Mouse (Mus musculus) midbrain, embryonic 13.5 days (tissue): ENCODE measurements around the gene Med8. TPM values are rescaled to one million over a fixed set of nuclear protein-coding genes. Genes with fewer than 3 reads are reported as not detected.
A peak's percentile ranks its signal among the peaks of the same experiment; 100 is the strongest.

Source experiments
- ATAC-seq: fragments of 200-750 bp; cut with Nextera tagmentation; 2 replicates; pipeline ENCODE4 v1.8.0; 2017; ENCODE audit warnings: mild to moderate bottlenecking, moderate TSS enrichment, moderate library complexity
- H3K27ac ChIP-seq: fragments of 300-500 bp; sonication (generic); 2 replicates; pipeline ENCODE4 v1.5.1; 2015; ENCODE audit warnings: inconsistent platforms, mild to moderate bottlenecking, moderate library complexity
- H3K27me3 ChIP-seq: fragments of 300-500 bp; sonication (generic); 2 replicates; pipeline ENCODE4 v1.6.1; 2015; ENCODE audit warnings: mild to moderate bottlenecking, inconsistent platforms
- H3K36me3 ChIP-seq: fragments of 300-500 bp; sonication (generic); 2 replicates; pipeline ENCODE4 v1.6.1; 2015; ENCODE audit warnings: mild to moderate bottlenecking, inconsistent platforms
- H3K4me1 ChIP-seq: fragments of 300-500 bp; sonication (generic); replicated peaks from 2 replicates; pipeline ENCODE4 v1.6.1; 2015; ENCODE audit warnings: inconsistent platforms
- H3K4me2 ChIP-seq: fragments of 300-500 bp; sonication (generic); replicated peaks from 2 replicates; pipeline ENCODE4 v1.6.1; 2015; ENCODE audit warnings: moderate library complexity, mild to moderate bottlenecking, inconsistent platforms
- H3K4me3 ChIP-seq: fragments of 300-500 bp; sonication (generic); replicated peaks from 2 replicates; pipeline ENCODE4 v1.5.1; 2015; ENCODE audit warnings: mild to moderate bottlenecking, inconsistent platforms
- H3K9ac ChIP-seq: fragments of 300-500 bp; sonication (generic); replicated peaks from 2 replicates; pipeline ENCODE4 v1.6.1; 2015; ENCODE audit warnings: mild to moderate bottlenecking, inconsistent platforms
- H3K9me3 ChIP-seq: fragments of 300-500 bp; sonication (generic); 2 replicates; pipeline ENCODE4 v1.6.1; 2016; ENCODE audit warnings: mild to moderate bottlenecking, inconsistent platforms
- WGBS: fragments of 180-500 bp; shearing (Covaris S2); methylation state at CpG from one replicate; pipeline ENCODE4 v1.1.7; 2015; 5-methylcytosine and 5-hydroxymethylcytosine counted together
- polyA plus RNA-seq: library from polyadenylated mRNA; unstranded; fragments of >200 nt; fragmentation: Nextera tagmentation; extraction: Ambion mirVana; gene quantifications from 2 replicates; pipeline ENCODE4 v1.2.1, GENCODE M21; 2015

The Med8 gene
- 124 and 130 TPM in 2 replicates for polyA plus RNA-seq

DNA sequence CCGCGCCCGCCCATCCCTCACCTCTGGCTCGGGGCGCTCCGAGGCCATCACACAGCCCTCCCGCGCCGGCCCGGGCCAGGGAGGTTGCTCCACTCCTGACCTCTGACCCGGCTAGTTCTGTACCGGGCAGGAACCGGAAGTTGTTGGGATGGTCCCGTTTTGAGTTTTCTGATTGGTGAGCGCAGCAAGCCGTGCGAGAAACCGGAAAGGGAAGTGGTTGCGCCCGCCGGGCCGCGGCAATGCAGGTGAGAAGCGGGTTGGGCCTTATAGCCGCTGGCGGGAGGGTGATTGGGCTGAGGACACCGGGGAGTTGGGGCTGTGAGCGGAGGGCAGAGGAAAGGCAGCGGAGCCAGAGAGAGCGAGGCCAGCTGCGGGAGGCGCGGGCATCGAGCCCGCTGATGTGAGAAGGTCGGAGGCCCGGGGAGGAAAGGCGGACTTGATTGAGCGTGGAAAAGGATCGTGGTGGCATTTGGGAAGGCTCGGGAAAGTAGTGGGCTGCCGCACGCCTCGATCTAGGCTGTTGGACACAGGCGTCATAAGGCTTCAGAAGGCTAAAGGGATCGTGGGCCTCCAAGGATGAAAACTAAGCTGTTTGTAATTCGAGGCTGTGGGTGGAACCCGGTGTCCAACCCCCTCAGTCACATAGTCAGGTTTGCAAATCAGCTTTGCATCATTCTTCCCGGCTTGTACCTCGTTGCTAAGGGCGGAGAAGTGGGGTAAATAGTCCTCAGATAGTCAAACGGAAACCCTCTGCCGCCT, at the start of gene Med8, which contains the start of gene Szt2:
TSS of gene Med8 (plus strand) at position 196 of the 759 bp plus-strand sequence.
TSS of gene Szt2 (minus strand) at position 132 of the 759 bp plus-strand sequence.
- H3K9me3 ChIP-seq, result no peaks in the 10 kb centered on the region
- peak within 1 kb of the TSS; percentile 95 for H3K4me3 ChIP-seq
- no peaks in the 10 kb centered on the region for H3K27me3 ChIP-seq
- peak; percentile 96 for ATAC-seq
- peak within 1 kb of the TSS; percentile 77 for H3K4me2 ChIP-seq
- peaks cover 25% of the 10 kb centered on the region for H3K4me1 ChIP-seq
- peak within 1 kb of the TSS; percentile 49; the same call in 1 of the 2 replicates for H3K27ac ChIP-seq
- H3K36me3 ChIP-seq, result peaks cover 49% of the 10 kb centered on the region
- peak within 1 kb of the TSS; percentile 92 for H3K9ac ChIP-seq
- WGBS, result 1% methylated on average over 53 of the region's 53 CpGs

DNA sequence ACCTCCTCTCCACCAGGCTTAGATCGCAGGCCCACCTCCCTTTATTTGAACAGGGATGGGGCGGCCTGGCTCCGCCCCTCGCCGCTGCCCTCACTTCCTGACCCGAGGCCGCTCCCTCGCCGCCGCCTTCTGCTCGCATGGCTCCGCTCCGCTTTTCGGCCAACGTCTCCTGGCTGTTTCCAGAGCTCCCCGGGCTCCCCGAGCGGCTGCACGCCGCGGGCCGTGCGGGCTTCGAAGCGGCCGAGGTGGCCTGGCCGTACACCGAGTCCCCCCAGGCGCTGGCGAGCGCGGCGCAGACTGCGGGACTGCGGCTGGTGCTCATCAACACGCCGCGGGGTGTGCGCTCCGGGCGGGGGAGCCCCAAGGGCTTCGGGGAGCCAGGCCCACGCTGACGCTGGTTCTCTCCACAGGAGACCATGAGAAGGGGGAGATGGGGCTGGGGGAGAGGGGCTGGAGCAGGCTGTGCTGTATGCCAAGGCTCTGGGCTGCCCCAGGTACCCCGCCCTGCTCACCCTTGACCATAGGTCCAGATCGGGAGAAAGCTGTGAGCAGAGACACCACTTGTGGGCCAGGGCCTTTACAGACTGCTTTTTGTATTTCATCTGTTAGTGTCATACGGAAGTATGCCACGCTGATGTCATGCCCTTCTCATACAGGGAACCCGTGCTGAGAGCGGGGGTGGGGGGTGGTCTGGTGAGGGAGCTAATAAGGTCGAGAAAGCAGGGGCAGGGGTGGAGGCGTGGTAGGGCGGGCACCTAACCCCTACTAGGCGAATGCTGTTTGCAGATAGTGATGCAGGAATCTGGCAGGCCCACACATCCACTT, 49.0 kb upstream of the Med8 start:
- ATAC-seq, result peak; percentile 88
- H3K36me3 ChIP-seq, result peaks cover 38% of the 10 kb centered on the region
- no peaks in the 10 kb centered on the region for H3K9me3 ChIP-seq
- peak overlapping the region; percentile 60 for H3K4me3 ChIP-seq
- peak overlapping the region; percentile 86 for H3K4me2 ChIP-seq
- H3K9ac ChIP-seq, result peak overlapping the region; percentile 83
- H3K27me3 ChIP-seq, result no peaks in the 10 kb centered on the region
- H3K4me1 ChIP-seq, result peaks cover 19% of the 10 kb centered on the region
- whole genome bisulfite sequencing, result 2% methylated on average over 49 of the region's 54 CpGs
- peak overlapping the region; percentile 91 for H3K27ac ChIP-seq

DNA sequence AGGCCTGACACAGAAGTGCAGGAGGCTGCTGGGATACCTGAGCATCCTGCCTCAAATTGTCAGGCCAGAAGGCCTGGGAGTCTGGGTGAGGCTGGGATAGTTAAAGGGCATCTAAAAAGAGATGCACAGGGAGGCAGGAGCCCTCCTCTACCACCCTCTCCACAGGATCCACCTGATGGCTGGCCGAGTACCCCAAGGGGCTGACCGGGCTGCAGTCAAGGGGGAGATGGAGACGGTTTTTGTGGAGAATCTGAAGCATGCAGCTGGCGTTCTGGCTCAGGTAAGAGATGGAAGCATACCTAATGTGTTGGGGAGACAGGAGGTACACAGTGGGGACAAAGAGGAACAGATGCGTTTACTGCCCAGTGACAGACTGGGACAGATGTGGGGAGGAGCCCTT, 47.7 kb upstream of the Med8 start:
- Histone ChIP-seq H3K9me3 (no peaks in the 10 kb centered on the region), H3K36me3 (peaks cover 51% of the 10 kb centered on the region), H3K9ac (no peak overlapping the region), H3K4me2 (no peak overlapping the region), H3K27ac (no peak overlapping the region), H3K4me1 (peaks cover 19% of the 10 kb centered on the region), H3K27me3 (no peaks in the 10 kb centered on the region), H3K4me3 (no peak overlapping the region)
- ATAC-seq, result no peak
- 83% methylated on average over 5 of the region's 5 CpGs for WGBS

DNA sequence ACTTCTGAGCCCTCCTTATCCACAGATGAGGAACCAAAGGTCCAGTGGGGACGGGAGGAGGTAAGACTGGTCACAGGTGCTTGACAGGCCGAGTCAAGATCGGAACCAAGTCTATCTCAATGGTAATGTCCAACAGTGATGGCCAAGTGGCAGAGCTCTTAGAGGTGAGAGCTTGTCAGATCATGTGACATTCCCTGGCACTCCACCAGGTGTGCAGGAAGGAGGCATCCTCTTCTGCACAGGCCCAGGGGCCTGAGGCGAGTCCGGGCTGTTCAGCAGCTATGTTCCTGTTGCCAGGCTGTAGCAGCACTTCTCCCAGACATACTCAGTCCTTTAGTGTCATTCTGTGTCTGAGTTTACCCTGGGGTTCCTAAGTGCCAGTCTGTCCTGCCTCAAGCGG, 46.3 kb upstream of the Med8 start:
- H3K4me1 ChIP-seq, result peaks cover 19% of the 10 kb centered on the region
- 92% methylated on average over 6 of the region's 6 CpGs for WGBS
- H3K9ac ChIP-seq, result no peak overlapping the region
- H3K36me3 ChIP-seq, result peaks cover 63% of the 10 kb centered on the region
- no peak overlapping the region for H3K4me2 ChIP-seq
- no peak overlapping the region for H3K4me3 ChIP-seq
- no peaks in the 10 kb centered on the region for H3K27me3 ChIP-seq
- no peaks in the 10 kb centered on the region for H3K9me3 ChIP-seq
- no peak for ATAC-seq
- no peak overlapping the region for H3K27ac ChIP-seq

DNA sequence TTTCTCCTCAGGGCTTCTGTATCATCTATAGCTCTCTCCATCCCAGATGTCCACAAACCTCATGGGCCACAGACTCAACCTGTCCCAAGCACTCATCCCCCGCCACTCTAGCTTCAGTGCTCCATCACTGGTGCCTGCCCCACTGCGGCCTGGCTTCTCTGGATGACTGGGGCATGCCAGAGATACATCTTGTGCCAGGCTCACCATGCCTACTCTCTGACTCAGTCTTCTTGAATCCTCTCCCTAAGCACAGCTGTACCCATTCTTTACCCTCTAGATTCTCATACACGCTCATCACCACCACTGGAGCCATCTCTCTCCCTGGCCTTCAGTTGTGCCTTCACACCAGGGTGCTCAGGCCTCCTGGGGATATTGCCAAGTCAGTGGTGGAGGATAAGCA, 45.2 kb upstream of the Med8 start:
- H3K9me3 ChIP-seq, result no peaks in the 10 kb centered on the region
- WGBS, result 96% methylated on average over 3 of the region's 3 CpGs
- H3K27ac ChIP-seq, result no peak overlapping the region
- peaks cover 17% of the 10 kb centered on the region for H3K4me1 ChIP-seq
- no peak overlapping the region for H3K4me3 ChIP-seq
- H3K9ac ChIP-seq, result no peak overlapping the region
- H3K27me3 ChIP-seq, result no peaks in the 10 kb centered on the region
- no peak for ATAC-seq
- peaks cover 75% of the 10 kb centered on the region for H3K36me3 ChIP-seq
- H3K4me2 ChIP-seq, result no peak overlapping the region

DNA sequence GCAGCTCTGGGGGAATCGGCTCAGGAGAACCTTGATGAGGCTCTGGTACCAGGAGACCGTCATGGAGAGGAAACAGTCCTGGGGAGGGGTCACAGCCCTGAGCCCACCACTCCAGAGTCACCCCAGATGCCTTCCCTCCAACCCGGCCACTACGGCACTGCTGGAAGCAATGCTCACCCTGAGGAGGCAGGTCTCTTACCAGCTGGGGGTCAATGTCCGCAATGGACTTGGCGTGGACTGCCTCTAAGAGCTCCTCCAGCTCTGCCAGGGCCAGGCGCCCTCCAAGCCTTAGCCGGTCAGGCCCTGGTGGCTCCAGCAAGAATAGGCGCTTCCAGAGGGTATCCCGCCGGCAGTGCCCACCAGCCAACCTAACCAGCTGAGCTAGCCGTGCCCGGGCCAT, 44.5 kb upstream of the Med8 start:
- Histone ChIP-seq H3K4me1 (peaks cover 10% of the 10 kb centered on the region), H3K4me2 (no peak overlapping the region), H3K36me3 (peaks cover 81% of the 10 kb centered on the region), H3K27ac (no peak overlapping the region), H3K4me3 (no peak overlapping the region), H3K9me3 (no peaks in the 10 kb centered on the region), H3K27me3 (no peaks in the 10 kb centered on the region), H3K9ac (no peak overlapping the region)
- 93% methylated on average over 13 of the region's 13 CpGs for WGBS
- ATAC-seq, result no peak

DNA sequence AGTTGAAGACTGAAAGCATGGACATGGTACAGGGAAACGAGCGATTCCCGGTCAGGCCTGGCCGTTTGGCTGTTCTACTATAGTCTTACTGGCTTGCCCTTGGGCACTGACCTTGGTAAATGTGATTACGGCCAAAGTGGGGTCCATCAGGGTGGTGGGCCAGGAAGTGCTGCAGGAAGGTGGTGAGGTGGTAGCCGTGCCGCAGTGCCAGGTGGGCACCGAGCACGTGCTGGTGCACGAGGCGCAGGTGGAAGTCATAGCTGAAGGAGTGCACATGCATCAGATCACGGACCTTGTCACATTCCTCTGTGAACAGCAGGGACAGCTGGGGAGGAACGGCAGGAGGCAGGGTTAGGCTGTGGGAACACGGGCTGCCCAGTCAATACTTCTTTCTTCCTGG, 43.1 kb upstream of the Med8 start:
- Histone ChIP-seq H3K4me3 (no peak overlapping the region), H3K4me1 (no peaks in the 10 kb centered on the region), H3K9ac (no peak overlapping the region), H3K36me3 (peaks cover 93% of the 10 kb centered on the region), H3K27ac (no peak overlapping the region), H3K4me2 (no peak overlapping the region), H3K27me3 (no peaks in the 10 kb centered on the region), H3K9me3 (no peaks in the 10 kb centered on the region)
- 92% methylated on average over 14 of the region's 14 CpGs for WGBS
- ATAC-seq, result no peak

DNA sequence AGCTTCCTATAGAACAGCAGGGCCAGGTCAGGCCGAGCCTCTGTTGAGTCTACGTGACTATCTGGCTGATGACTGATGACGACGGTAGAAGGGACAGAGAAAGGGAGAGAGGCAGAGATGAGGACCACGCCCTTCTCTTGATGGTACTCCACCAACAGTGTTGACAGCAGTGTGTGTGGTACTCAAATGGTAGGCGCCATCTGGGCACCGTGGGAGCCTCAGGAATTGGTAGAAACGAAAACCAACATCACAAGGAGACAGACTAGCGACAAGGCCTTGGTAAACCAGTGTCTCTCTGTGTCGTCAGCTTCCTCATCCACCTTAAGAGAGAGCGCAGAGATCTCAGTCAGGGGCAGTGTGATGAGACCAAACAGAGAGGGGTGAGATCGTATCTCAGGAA, 41.6 kb upstream of the Med8 start:
- Histone ChIP-seq H3K27ac (no peak overlapping the region), H3K4me2 (no peak overlapping the region)
- no peak for ATAC-seq

DNA sequence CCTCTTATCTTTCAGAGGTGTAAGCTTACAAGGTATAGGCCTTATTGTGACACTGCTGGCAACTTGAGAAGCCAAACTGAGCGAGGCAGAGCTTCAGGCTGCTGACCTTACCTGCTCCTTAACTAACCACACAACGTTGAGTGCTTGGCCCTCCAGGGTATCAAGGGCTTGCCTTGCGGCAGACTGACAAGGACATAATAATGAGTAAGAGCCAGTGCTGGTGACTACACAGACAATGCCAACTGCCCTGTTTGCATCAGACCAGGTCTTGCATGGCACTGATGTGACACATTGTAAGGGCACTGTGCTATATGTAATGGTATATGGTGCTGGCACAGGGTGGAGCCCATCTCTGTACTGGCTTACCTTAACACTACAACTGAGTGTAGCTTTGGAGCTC, 40.5 kb upstream of the Med8 start:
- no peak for ATAC-seq
- Histone ChIP-seq H3K27ac (no peak overlapping the region), H3K4me2 (no peak overlapping the region), H3K9ac (no peak overlapping the region), H3K27me3 (no peaks in the 10 kb centered on the region), H3K9me3 (no peaks in the 10 kb centered on the region), H3K36me3 (peaks cover 94% of the 10 kb centered on the region), H3K4me1 (no peaks in the 10 kb centered on the region), H3K4me3 (no peak overlapping the region)
- 93% methylated on average over 3 of the region's 3 CpGs for WGBS

More for the DNA sequence above, 41.6 kb upstream of the Med8 start:
- Histone ChIP-seq H3K36me3 (peaks cover 94% of the 10 kb centered on the region), H3K9ac (no peak overlapping the region), H3K27me3 (no peaks in the 10 kb centered on the region), H3K4me1 (no peaks in the 10 kb centered on the region), H3K9me3 (no peaks in the 10 kb centered on the region), H3K4me3 (no peak overlapping the region)
- 93% methylated on average over 12 of the region's 12 CpGs for WGBS

DNA sequence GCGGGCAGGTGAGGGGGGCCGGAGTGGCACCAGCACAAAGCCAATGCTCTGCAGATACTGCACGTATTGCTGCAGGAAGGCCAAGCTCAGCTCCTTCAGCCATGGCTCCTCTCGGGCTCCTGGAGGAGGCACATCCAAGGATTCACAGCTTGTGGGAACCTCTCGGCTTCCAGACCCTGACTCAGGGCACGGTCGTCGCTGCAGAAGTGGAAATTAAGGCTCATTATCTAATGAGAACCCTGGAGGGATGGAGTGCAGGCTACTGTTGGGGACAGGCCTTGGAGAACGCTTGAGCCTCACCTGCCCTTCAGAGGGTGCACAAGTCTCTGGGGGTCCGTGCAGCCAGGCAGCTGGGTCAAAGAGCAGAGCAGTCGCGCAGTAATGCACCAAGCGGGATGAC, 37.3 kb upstream of the Med8 start:
- Histone ChIP-seq H3K27ac (no peak overlapping the region), H3K27me3 (no peaks in the 10 kb centered on the region), H3K4me2 (no peak overlapping the region), H3K4me3 (no peak overlapping the region), H3K36me3 (peaks cover 95% of the 10 kb centered on the region), H3K9ac (no peak overlapping the region), H3K9me3 (no peaks in the 10 kb centered on the region), H3K4me1 (no peaks in the 10 kb centered on the region)
- WGBS, result 91% methylated on average over 13 of the region's 13 CpGs
- no peak for ATAC-seq

DNA sequence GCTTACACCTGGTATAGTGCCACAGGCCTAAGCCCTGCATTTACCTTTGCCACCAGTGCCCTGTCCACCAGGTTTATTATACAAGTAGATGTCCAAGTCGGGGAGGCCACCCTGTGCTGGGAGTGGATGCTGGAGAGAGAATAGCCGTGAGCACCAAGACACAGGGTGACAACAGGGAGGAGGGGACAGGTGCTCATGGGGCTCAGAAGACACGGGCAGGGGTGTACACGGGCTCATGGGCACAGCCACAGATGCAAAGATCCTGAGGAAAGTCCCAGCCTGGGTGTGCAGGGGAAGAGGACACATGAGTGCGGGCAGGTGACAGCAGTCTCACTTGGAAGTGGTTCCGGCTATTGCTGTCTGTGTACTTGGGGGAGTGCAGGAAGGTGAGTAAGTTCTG, 33.1 kb upstream of the Med8 start:
- H3K27ac ChIP-seq, result no peak overlapping the region
- ATAC-seq, result no peak
- no peak overlapping the region for H3K4me3 ChIP-seq
- peaks cover 97% of the 10 kb centered on the region for H3K36me3 ChIP-seq
- no peaks in the 10 kb centered on the region for H3K4me1 ChIP-seq
- H3K9ac ChIP-seq, result no peak overlapping the region
- no peak overlapping the region for H3K4me2 ChIP-seq
- H3K9me3 ChIP-seq, result no peaks in the 10 kb centered on the region
- no peaks in the 10 kb centered on the region for H3K27me3 ChIP-seq
- 95% methylated on average over 6 of the region's 6 CpGs for WGBS

DNA sequence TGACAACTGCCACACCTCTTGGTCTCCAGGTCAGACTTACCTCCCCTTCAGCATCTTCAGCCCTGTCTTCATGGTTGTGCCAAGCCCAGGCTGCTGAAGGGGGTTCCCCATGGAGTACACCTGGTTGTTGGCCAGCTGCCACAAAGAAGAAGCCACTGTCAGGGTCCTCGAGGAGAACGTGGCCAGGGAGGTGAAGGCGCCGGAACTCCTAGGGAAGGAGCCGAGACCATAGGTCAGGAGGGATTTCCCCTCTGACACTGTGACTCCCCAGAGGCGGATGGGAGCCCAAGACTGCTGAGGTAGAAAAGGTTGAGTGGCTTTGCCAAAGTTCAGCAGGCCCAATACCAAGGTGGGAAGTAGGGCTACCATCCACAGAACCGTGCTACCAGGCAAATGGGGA, 25.9 kb upstream of the Med8 start:
- no peak overlapping the region for H3K9ac ChIP-seq
- H3K36me3 ChIP-seq, result peaks cover 97% of the 10 kb centered on the region
- H3K9me3 ChIP-seq, result no peaks in the 10 kb centered on the region
- no peaks in the 10 kb centered on the region for H3K4me1 ChIP-seq
- H3K4me3 ChIP-seq, result no peak overlapping the region
- H3K27me3 ChIP-seq, result no peaks in the 10 kb centered on the region
- H3K27ac ChIP-seq, result no peak overlapping the region
- H3K4me2 ChIP-seq, result no peak overlapping the region
- no peak for ATAC-seq
- WGBS, result 92% methylated on average over 7 of the region's 7 CpGs
